Mouse (Mus musculus): Measurements from ENCODE around the gene Tmem127. TPM values are rescaled to one million over a fixed set of nuclear protein-coding genes. Genes with fewer than 3 reads are reported as not detected.
"Not testable (repeated sequence)": the region's sequence is repeated elsewhere in the genome, so short reads cannot be mapped to it uniquely, and the experiment has no call there.

Gene Tmem127
- polyA plus RNA-seq, 1 experiment from 2014 or later = 12.1 TPM

- Histone ChIP-seq H3K27ac (replicated peaks) (no peak overlapping the region), H3K9ac (no peak overlapping the region), H3K4me1 (replicated peaks) (0 out of 2 replicates have a peak, but pooled peaks cover 3% of the 10 kb centered on the region), H3K27me3 (no peaks in the 10 kb centered on the region), H3K36me3 (replicated peaks) (peaks cover 78% of the 10 kb centered on the region), H3K4me3 (replicated peaks) (no peak overlapping the region), H3K4me2 (no peak overlapping the region), H3K9me3 (replicated peaks) (no peaks in the 10 kb centered on the region)
- 94% methylated on average over 1 of the region's 1 CpGs for WGBS (ENCODE audit: insufficient replicate concordance)
- no peak for ATAC-seq (ENCODE audit: insufficient read depth)
These were observed 50.3 kb downstream of the Tmem127 start for GRCm38 (mm10) chr2:127298056-127298455.

GRCm38 (mm10) chr2:127300701-127301100 is 53.0 kb downstream of the Tmem127 start:
- ATAC-seq (ENCODE audit: insufficient read depth) = no peak
- Histone ChIP-seq H3K36me3 (replicated peaks) (peaks cover 53% of the 10 kb centered on the region), H3K4me1 (replicated peaks) (0 out of 2 replicates have a peak, but pooled peaks cover 3% of the 10 kb centered on the region), H3K27me3 (no peaks in the 10 kb centered on the region), H3K9ac (no peak overlapping the region), H3K9me3 (replicated peaks) (no peaks in the 10 kb centered on the region), H3K4me2 (no peak overlapping the region), H3K27ac (replicated peaks) (no peak overlapping the region), H3K4me3 (replicated peaks) (no peak overlapping the region)
- WGBS (ENCODE audit: insufficient replicate concordance) = 58% methylated on average over 3 of the region's 3 CpGs

- no peaks in the 10 kb centered on the region for H3K27me3 ChIP-seq
- H3K27ac ChIP-seq (replicated peaks) = no peak overlapping the region
- no peak overlapping the region for H3K9ac ChIP-seq
- no peak for ATAC-seq (ENCODE audit: insufficient read depth)
- H3K4me3 ChIP-seq (replicated peaks) = no peak overlapping the region
- H3K36me3 ChIP-seq (replicated peaks) = peaks cover 41% of the 10 kb centered on the region
- 71% methylated on average over 3 of the region's 3 CpGs for WGBS (ENCODE audit: insufficient replicate concordance)
- no peak overlapping the region for H3K4me2 ChIP-seq
- H3K9me3 ChIP-seq (replicated peaks) = no peaks in the 10 kb centered on the region
- H3K4me1 ChIP-seq (replicated peaks) = 0 out of 2 replicates have a peak, but pooled peaks cover 3% of the 10 kb centered on the region
These were observed 54.2 kb downstream of the Tmem127 start for GRCm38 (mm10) chr2:127301883-127302282.

GRCm38 (mm10) chr2:127304192-127304591 is 56.5 kb downstream of the Tmem127 start:
- not testable (repeated sequence) for H3K4me3 ChIP-seq (replicated peaks); H3K4me1 ChIP-seq (replicated peaks); H3K9me3 ChIP-seq (replicated peaks); H3K27ac ChIP-seq (replicated peaks); H3K27me3 ChIP-seq; H3K4me2 ChIP-seq; ATAC-seq (ENCODE audit: insufficient read depth); H3K9ac ChIP-seq
- 60% methylated on average over 4 of the region's 4 CpGs for WGBS (ENCODE audit: insufficient replicate concordance)
- peaks cover 18% of the 10 kb centered on the region for H3K36me3 ChIP-seq (replicated peaks)

GRCm38 (mm10) chr2:127304609-127305210 is 57.0 kb downstream of the Tmem127 start:
- no peaks in the 10 kb centered on the region for H3K27me3 ChIP-seq
- H3K27ac ChIP-seq (replicated peaks) = no peak overlapping the region
- H3K36me3 ChIP-seq (replicated peaks) = peaks cover 13% of the 10 kb centered on the region
- no peak overlapping the region for H3K9ac ChIP-seq
- H3K4me2 ChIP-seq = no peak overlapping the region
- no peaks in the 10 kb centered on the region for H3K9me3 ChIP-seq (replicated peaks)
- H3K4me3 ChIP-seq (replicated peaks) = no peak overlapping the region
- H3K4me1 ChIP-seq (replicated peaks) = 0 out of 2 replicates have a peak, but pooled peaks cover 3% of the 10 kb centered on the region
- 83% methylated on average over 3 of the region's 3 CpGs for WGBS (ENCODE audit: insufficient replicate concordance)
- no peak for ATAC-seq (ENCODE audit: insufficient read depth)

GRCm38 (mm10) chr2:127306123-127306522 is 58.4 kb downstream of the Tmem127 start:
- Histone ChIP-seq H3K4me3 (replicated peaks) (no peak overlapping the region), H3K9ac (no peak overlapping the region), H3K27ac (replicated peaks) (no peak overlapping the region), H3K9me3 (replicated peaks) (no peaks in the 10 kb centered on the region), H3K36me3 (replicated peaks) (no peaks in the 10 kb centered on the region), H3K4me2 (no peak overlapping the region), H3K4me1 (replicated peaks) (no peaks in the 10 kb centered on the region), H3K27me3 (no peaks in the 10 kb centered on the region)
- no peak for ATAC-seq (ENCODE audit: insufficient read depth)

GRCm38 (mm10) chr2:127307179-127307578 is 59.5 kb downstream of the Tmem127 start:
- H3K4me3 ChIP-seq (replicated peaks) = no peak overlapping the region
- H3K36me3 ChIP-seq (replicated peaks) = no peaks in the 10 kb centered on the region
- H3K27me3 ChIP-seq = no peaks in the 10 kb centered on the region
- WGBS (ENCODE audit: insufficient replicate concordance) = 22% methylated on average over 3 of the region's 3 CpGs
- no peak overlapping the region for H3K9ac ChIP-seq
- no peaks in the 10 kb centered on the region for H3K4me1 ChIP-seq (replicated peaks)
- H3K9me3 ChIP-seq (replicated peaks) = no peaks in the 10 kb centered on the region
- H3K4me2 ChIP-seq = no peak overlapping the region
- ATAC-seq (ENCODE audit: insufficient read depth) = no peak
- no peak overlapping the region for H3K27ac ChIP-seq (replicated peaks)

GRCm38 (mm10) chr2:127308660-127309059 is 61.0 kb downstream of the Tmem127 start:
- no peaks in the 10 kb centered on the region for H3K4me1 ChIP-seq (replicated peaks)
- H3K36me3 ChIP-seq (replicated peaks) = no peaks in the 10 kb centered on the region
- ATAC-seq (ENCODE audit: insufficient read depth) = no peak
- no peaks in the 10 kb centered on the region for H3K9me3 ChIP-seq (replicated peaks)
- 79% methylated on average over 2 of the region's 2 CpGs for WGBS (ENCODE audit: insufficient replicate concordance)
- H3K4me2 ChIP-seq = no peak overlapping the region
- no peak overlapping the region for H3K27ac ChIP-seq (replicated peaks)
- H3K4me3 ChIP-seq (replicated peaks) = no peak overlapping the region
- H3K27me3 ChIP-seq = no peaks in the 10 kb centered on the region
- no peak overlapping the region for H3K9ac ChIP-seq

- WGBS (ENCODE audit: insufficient replicate concordance) = 18% methylated on average over 2 of the region's 2 CpGs
These were observed 62.5 kb downstream of the Tmem127 start for GRCm38 (mm10) chr2:127310246-127310645.

GRCm38 (mm10) chr2:127310685-127311084 is 63.0 kb downstream of the Tmem127 start:
- 60% methylated on average over 7 of the region's 7 CpGs for WGBS (ENCODE audit: insufficient replicate concordance)
- Histone ChIP-seq H3K4me3 (replicated peaks) (no peak overlapping the region), H3K36me3 (replicated peaks) (no peaks in the 10 kb centered on the region), H3K27ac (replicated peaks) (no peak overlapping the region), H3K9ac (no peak overlapping the region), H3K27me3 (no peaks in the 10 kb centered on the region), H3K4me2 (no peak overlapping the region), H3K4me1 (replicated peaks) (peaks cover 5% of the 10 kb centered on the region; the same call in 1 of the 2 replicates), H3K9me3 (replicated peaks) (no peaks in the 10 kb centered on the region)
- no peak for ATAC-seq (ENCODE audit: insufficient read depth)

More at GRCm38 (mm10) chr2:127310246-127310645, 62.5 kb downstream of the Tmem127 start:
- ATAC-seq (ENCODE audit: insufficient read depth) = no peak
- Histone ChIP-seq H3K36me3 (replicated peaks) (no peaks in the 10 kb centered on the region), H3K4me1 (replicated peaks) (peaks cover 5% of the 10 kb centered on the region; the same call in 1 of the 2 replicates), H3K4me2 (no peak overlapping the region), H3K9ac (no peak overlapping the region), H3K27me3 (no peaks in the 10 kb centered on the region), H3K4me3 (replicated peaks) (no peak overlapping the region), H3K9me3 (replicated peaks) (no peaks in the 10 kb centered on the region), H3K27ac (replicated peaks) (no peak overlapping the region)

Data from liver, embryonic 15.5 days (tissue).